Comparison of ENCODE assay signal across 17 mouse cellular contexts in the genomic region with DNA sequence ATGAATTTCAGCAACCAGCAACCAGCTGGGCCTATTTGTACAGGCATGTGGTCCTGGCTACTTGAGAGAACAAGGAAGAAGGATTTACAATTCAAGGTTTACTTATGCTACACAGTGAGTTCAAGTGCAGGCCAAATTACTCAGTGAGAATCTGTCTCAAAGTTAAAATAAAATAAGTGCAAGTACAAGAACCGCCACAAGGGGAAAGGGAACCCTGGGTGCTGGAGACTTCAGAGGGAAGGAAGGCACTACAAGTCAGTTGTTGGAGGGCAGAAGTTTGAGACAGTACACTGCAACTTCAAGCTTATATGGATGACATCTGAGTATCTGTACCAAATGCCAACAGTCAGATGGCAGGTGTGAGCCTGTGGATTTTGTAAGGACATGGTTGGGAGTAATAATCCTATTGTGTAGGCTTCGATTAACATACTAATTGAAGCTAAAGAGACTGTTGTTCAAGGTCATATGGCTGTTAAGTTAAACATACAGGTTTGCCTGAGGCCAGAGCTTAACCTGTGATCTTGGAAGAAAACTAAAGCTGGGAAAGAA. TPM values are rescaled to one million over a fixed set of nuclear protein-coding genes. Genes with fewer than 3 reads are reported as not detected.
DNase-seq lines count a peak whose midpoint lies in the region; ATAC-seq and TF ChIP-seq lines count a peak whose summit lies in the region.
"Had no signal": no experiment of that assay in that cellular context is flagged by ENCODE, and none has a peak within 500 bp of the region (broad histone marks: within the 10 kb centered on the region; RNA-seq: fewer than 3 reads in every experiment).

No protein-coding gene starts in this region.

- peaks cover 17% of the 10 kb centered on the region for H3K36me3 ChIP-seq in intestine, postnatal 0 days (ENCODE audit: control insufficient read depth, insufficient read depth)
- H3K36me3 ChIP-seq in intestine, embryonic 16.5 days (ENCODE audit: control insufficient read depth, insufficient read depth, low read length), result no peaks in the 10 kb centered on the region; the same call in none of the 2 replicates
- H3K36me3 ChIP-seq in limb, embryonic 10.5 days, result peaks cover 19% of the 10 kb centered on the region

- peak; percentile 22 for DNase-seq in thymus, postnatal 4 days
- no peak for DNase-seq in thymus, adult 18-20 months
- no peak for DNase-seq in spleen, adult 12 weeks (ENCODE audit: low spot score)
- no peak for DNase-seq in limb, embryonic 10.5 days (ENCODE audit: low spot score)
- DNase-seq: adrenal gland, postnatal 10 days; cerebellum, adult 2 months; kidney, postnatal 10 days; liver, embryonic 13.5 days; right cerebral cortex, postnatal 25 days had no signal

- H3K4me3 ChIP-seq in intestine, postnatal 0 days (ENCODE audit: low read depth, low read length), result no peak overlapping the region
- H3K4me3 ChIP-seq in intestine, embryonic 16.5 days (ENCODE audit: low read length), result no peak overlapping the region
- no peak overlapping the region for H3K4me3 ChIP-seq in limb, embryonic 10.5 days
- H3K4me3 ChIP-seq: embryonic facial prominence, embryonic 12.5 days; hindbrain, embryonic 15.5 days; liver, embryonic 13.5 days; neural tube, embryonic 13.5 days had no signal

- no peak overlapping the region for H3K4me2 ChIP-seq in intestine, postnatal 0 days (replicated peaks; ENCODE audit: low read depth)
- H3K4me2 ChIP-seq in intestine, embryonic 16.5 days (ENCODE audit: low read depth, low read length), result no peak overlapping the region
- H3K4me2 ChIP-seq: embryonic facial prominence, embryonic 12.5 days; hindbrain, embryonic 15.5 days; liver, embryonic 13.5 days; neural tube, embryonic 13.5 days had no signal

- no peak overlapping the region for H3K27ac ChIP-seq in intestine, postnatal 0 days (ENCODE audit: low read depth, low read length)
- H3K27ac ChIP-seq in intestine, embryonic 16.5 days (ENCODE audit: low read length), result no peak overlapping the region
- no peak overlapping the region for H3K27ac ChIP-seq in limb, embryonic 10.5 days
- H3K27ac ChIP-seq: embryonic facial prominence, embryonic 12.5 days; hindbrain, embryonic 15.5 days; liver, embryonic 13.5 days; neural tube, embryonic 13.5 days had no signal

- no peaks in the 10 kb centered on the region for H3K27me3 ChIP-seq in intestine, postnatal 0 days (replicated peaks; ENCODE audit: control insufficient read depth, insufficient read depth, low read length)
- no peaks in the 10 kb centered on the region for H3K27me3 ChIP-seq in intestine, embryonic 16.5 days (replicated peaks; ENCODE audit: control insufficient read depth, insufficient read depth, low read length)
- no peaks in the 10 kb centered on the region for H3K27me3 ChIP-seq in limb, embryonic 10.5 days (ENCODE audit: low read depth, poor library complexity, severe bottlenecking)
- H3K27me3 ChIP-seq: embryonic facial prominence, embryonic 12.5 days; hindbrain, embryonic 15.5 days; liver, embryonic 13.5 days; neural tube, embryonic 13.5 days; Patski had no signal

- WGBS in intestine, postnatal 0 days, result 74% methylated on average over 2 of the region's 2 CpGs
- WGBS in intestine, embryonic 16.5 days, result 75% methylated on average over 2 of the region's 2 CpGs
- WGBS in limb, embryonic 10.5 days, result 73% methylated on average over 2 of the region's 2 CpGs

- no peak overlapping the region for H3K9ac ChIP-seq in intestine, postnatal 0 days (ENCODE audit: low read depth, low read length)
- H3K9ac ChIP-seq in intestine, embryonic 16.5 days (ENCODE audit: low read depth, low read length), result no peak overlapping the region
- H3K9ac ChIP-seq: embryonic facial prominence, embryonic 12.5 days; hindbrain, embryonic 15.5 days; liver, embryonic 13.5 days; neural tube, embryonic 13.5 days had no signal

- H3K4me1 ChIP-seq in intestine, postnatal 0 days (replicated peaks; ENCODE audit: control insufficient read depth, insufficient read depth, low read length), result no peaks in the 10 kb centered on the region
- no peaks in the 10 kb centered on the region for H3K4me1 ChIP-seq in intestine, embryonic 16.5 days (ENCODE audit: control insufficient read depth, insufficient read depth, low read length)
- no peaks in the 10 kb centered on the region for H3K4me1 ChIP-seq in limb, embryonic 10.5 days
- H3K4me1 ChIP-seq: embryonic facial prominence, embryonic 12.5 days; hindbrain, embryonic 15.5 days; liver, embryonic 13.5 days; neural tube, embryonic 13.5 days had no signal

- H3K9me3 ChIP-seq in intestine, postnatal 0 days (ENCODE audit: control insufficient read depth), result no peaks in the 10 kb centered on the region
- no peaks in the 10 kb centered on the region for H3K9me3 ChIP-seq in intestine, embryonic 16.5 days (ENCODE audit: control insufficient read depth, low read length)
- H3K9me3 ChIP-seq in limb, embryonic 10.5 days (replicated peaks), result no peaks in the 10 kb centered on the region
- H3K9me3 ChIP-seq: embryonic facial prominence, embryonic 12.5 days; hindbrain, embryonic 15.5 days; liver, embryonic 13.5 days; neural tube, embryonic 13.5 days had no signal

- no peak for ATAC-seq in intestine, postnatal 0 days
- ATAC-seq in intestine, embryonic 16.5 days, result no peak
- ATAC-seq in common myeloid progenitor, adult 5-6 weeks (replicated peaks; ENCODE audit: low read depth, poor library complexity, severe bottlenecking), result peak; percentile 77
- ATAC-seq: forebrain, embryonic 14.5 days; Patski had no signal

- TF ChIP-seq CTCF in intestine, postnatal 0 days (IDR thresholded peaks at IDR 0.05; ENCODE audit: low read depth), result peak; percentile 53

RNA-seq across cellular contexts. Expression of gene Gyg, which starts 28.0 kb away (rescaled TPM):
- 42.4 and 45.3 TPM in 2 replicates for polyA plus RNA-seq in intestine, postnatal 0 days (2015; fragmentation: Nextera tagmentation; extraction: Ambion mirVana)
- 47.6 and 51.3 TPM in 2 replicates for polyA plus RNA-seq in intestine, embryonic 16.5 days (2015; fragmentation: Nextera tagmentation; extraction: Ambion mirVana)
- 23.8 and 34.1 TPM in 2 replicates for total RNA-seq in common myeloid progenitor, adult 5-6 weeks (2017)
- 43.1 and 44.2 TPM in 2 replicates for polyA plus RNA-seq in limb, embryonic 10.5 days (2016; fragmentation: Nextera tagmentation; extraction: Ambion mirVana)
